Mouse (Mus musculus) spleen, embryonic (tissue): ENCODE measurements at regions not wholly inside any gene's neighbourhood (a gene's known extent, or its start where the extent isn't known, plus 50 kb on each side); places are given as distances from the start of the nearest gene placed in this dataset.

Experiments
- CTCF ChIA-PET: fragments of 350-600 bp; sonication (Branson Sonifier 250); formaldehyde crosslinking; loops from one replicate; lab custom pipeline; 2022; lab: Charles Lee

GRCm38 (mm10) chr12:15983591-15984300, 167.0 kb upstream of the Trib2 start:
- CTCF ChIA-PET: interaction anchor here (0.6 kb wide), 2 partner anchors 91 to 111 kb away, joined by 4 read pairs; no protein-coding TSS in a partner anchor

GRCm38 (mm10) chr12:15981741-15982140, 165.0 kb upstream of the Trib2 start:
- CTCF ChIA-PET: no interaction called here

DNA sequence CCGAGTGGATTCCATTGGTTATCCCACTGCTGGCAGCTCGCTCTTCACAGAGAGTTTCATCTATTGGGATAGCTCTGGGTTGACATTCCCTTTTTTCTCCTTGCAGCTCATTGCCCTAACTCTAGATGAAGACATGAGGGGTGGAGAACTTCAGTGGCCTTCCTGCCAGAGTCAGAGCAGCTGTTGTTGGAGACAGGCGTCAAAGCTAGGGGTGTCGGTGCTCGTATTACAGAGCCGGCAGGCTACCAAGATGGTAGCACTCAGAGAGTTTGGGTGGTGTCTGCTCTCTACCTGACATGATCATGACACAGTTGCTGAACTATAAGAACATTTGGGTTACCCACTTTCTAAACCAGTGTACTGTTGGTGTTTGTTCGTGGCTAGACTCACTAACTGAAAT, 162.5 kb upstream of the Trib2 start:
- CTCF ChIA-PET: no interaction called here

DNA sequence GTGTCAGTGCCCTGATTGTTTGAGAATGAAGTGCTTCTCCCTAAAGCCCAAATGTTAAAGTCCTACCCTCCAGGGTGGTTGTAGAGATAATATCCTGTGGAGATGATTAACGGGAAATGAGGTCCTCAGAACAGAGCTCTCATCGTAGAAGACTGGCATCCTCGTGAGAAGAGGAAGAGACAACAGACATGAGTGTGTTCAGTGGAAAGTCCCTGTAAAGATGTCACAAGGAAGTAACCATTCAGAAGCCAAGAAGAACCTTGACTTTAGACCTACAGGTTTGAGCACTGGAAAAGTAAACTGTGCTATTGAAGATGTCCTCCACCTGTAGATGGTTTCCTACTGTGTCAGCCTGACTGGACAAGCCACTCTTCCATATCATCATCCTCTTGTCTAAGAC, 155.1 kb upstream of the Trib2 start:
- CTCF ChIA-PET: no interaction called here

GRCm38 (mm10) chr12:15970262-15970661, 153.5 kb upstream of the Trib2 start:
- CTCF ChIA-PET: no interaction called here

GRCm38 (mm10) chr12:15967550-15968102, 150.9 kb upstream of the Trib2 start:
- CTCF ChIA-PET: interaction anchor here (0.6 kb wide), 1 partner anchor 76 kb away, joined by 6 read pairs; no protein-coding TSS in a partner anchor

DNA sequence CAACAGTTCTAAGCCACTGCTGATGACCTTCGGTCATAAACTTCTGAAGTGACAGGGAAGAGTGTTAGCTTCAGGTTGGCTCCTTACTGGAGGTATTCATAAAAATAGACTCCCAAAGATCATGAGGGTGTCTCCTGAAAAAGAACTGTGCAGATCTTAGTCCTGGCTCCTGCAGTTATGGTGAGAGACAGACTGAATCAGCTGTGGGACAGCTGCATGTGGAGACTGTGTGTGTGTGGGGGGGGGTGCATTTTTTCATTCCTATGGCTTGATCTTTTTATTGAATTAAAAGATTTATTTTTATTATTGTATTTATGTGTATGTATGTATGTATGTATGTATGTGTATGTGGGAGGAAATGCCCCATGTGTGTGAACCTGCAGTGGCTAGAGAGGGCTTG, 149.9 kb upstream of the Trib2 start:
- CTCF ChIA-PET: interaction anchor here (0.6 kb wide), 1 partner anchor 75 kb away, joined by 6 read pairs; no protein-coding TSS in a partner anchor

DNA sequence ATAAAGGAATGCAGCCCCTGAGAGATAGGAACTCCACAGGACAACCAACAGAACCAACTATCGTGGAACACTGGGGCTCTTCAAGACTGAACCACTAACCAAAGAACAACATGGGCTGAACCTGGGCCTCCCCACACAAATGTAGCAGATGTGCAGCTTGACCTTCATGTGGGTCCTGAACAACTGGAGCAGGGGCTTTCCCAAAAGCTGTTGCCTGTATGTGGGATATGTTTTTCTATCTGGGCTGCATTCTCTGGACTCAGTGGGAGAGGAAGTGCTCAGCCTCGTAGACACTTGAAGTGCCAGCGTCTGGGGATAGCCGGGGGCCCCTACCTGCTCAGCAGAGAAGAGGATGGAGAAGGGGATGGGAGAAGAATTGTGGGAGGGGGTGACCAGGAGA, 149.2 kb upstream of the Trib2 start:
- CTCF ChIA-PET: no interaction called here

DNA sequence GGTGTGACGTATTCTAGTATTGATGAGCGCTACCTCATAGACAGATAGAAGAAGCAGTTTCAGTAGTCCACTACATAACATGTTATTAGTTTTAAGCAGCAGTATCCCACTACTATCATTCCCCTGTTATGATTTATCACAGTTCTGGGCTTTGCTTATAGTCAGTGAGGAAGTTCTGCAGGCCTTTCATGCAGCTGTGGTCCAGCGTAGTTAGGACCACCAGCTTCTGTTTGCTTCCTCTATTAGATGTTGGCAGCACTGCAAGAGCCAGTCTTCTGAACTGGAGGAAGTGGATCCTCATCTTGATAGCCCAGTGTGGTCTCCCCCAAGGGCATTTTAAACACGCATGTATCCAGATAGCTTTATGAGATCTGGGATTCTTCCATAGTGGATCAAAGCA, 147.4 kb upstream of the Trib2 start:
- CTCF ChIA-PET: no interaction called here

DNA sequence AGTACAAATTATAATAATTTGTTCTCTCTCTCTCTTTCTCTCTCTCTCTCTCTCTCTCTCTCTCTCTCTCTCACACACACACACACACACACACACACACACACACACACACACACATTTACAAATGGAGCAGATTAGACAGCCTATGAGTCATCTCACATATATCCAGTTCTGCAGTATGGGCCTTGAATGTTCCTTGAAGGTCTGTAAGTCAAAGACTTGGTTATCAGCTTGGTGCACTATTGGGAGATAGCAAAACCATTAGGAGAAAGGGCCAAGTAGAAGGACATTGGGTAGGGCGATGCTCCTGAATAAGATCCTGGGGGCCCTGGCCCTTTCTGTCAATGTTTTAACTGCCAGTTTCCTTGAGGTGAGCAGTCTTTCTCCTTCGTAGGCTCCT, 145.1 kb upstream of the Trib2 start:
- CTCF ChIA-PET: no interaction called here

GRCm38 (mm10) chr12:15937443-15938237, 120.9 kb upstream of the Trib2 start:
- CTCF ChIA-PET: no interaction called here

DNA sequence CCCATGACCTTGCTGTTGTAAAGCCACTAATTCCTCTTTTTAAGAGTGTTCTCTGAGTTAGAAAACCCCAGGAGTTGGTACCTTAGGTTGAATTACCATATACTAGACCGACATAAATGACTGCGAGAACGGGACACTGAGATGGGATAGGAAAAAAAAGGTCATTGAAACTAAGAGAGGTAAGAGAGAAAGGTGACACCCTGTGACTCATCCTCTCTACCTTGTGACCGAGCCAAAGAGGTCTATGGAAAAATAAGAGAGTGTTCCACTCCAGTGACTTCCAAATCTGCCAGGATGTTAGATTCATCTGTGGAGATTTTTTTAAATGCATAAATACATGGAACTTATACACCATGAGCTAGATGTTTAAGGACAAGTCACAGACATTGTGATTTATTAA, 115.3 kb upstream of the Trib2 start:
- CTCF ChIA-PET: no interaction called here

GRCm38 (mm10) chr12:15931535-15931934, 114.8 kb upstream of the Trib2 start:
- CTCF ChIA-PET: no interaction called here

GRCm38 (mm10) chr12:15930155-15930554, 113.4 kb upstream of the Trib2 start:
- CTCF ChIA-PET: no interaction called here

DNA sequence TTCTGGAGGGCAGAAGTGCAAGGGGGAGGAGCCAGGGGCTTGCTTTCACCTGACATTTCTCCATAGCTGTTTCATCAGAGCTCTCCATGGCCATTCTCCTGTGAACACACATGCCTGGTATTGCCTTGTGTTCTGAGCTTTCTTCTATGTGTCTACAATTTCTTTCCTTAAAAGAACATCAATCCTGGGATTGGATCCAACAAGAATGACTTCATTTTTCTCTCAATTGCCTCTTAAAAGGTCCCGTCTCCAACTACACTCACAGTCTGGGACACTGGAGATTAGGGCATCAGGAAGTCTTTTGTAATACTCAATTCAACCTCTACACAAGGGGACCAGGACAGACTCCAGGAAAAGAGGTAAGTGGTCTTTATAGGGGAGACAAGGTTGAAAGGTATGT, 112.8 kb upstream of the Trib2 start:
- CTCF ChIA-PET: no interaction called here

DNA sequence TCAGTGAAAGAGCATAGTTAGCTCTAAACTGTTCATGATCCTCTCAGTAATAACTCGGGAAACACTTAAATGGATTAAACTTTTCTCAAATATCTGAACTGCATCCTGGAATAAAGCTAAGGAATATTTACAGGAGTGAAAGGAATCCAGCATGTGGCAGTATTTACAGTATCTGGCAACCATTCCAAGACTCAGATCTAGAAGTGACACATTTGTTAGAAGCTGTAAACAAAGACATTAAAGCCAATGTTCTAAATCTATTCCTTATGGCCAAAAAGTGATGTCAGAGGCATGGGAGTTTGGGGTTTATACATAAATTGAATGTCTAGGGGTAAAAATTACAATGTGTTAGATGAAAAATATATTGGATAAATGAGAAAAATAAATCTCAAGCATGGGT, 101.6 kb upstream of the Trib2 start:
- CTCF ChIA-PET: interaction anchor here (0.6 kb wide), 1 partner anchor 15 kb away, joined by 3 read pairs; no protein-coding TSS in a partner anchor

DNA sequence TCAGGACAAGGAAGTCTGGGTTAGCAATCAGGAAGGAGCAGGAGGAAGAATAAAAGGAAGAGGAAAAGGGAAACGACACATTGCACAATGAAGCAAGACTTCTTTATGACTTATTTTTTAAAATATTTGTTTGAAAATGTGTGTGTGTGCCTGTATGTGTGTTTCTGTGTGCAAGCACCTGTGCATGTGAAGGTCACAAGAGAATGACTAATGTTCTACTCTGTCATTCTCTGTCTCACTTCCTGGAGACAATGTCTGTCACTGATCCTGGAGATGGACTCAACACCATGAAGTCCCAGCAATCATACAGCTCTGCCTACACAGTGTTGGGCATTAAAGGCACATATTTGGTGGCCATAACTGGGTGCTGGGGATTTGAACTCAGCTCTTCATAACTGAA, 96.2 kb upstream of the Trib2 start:
- CTCF ChIA-PET: no interaction called here

GRCm38 (mm10) chr12:15912491-15912890, 95.8 kb upstream of the Trib2 start:
- CTCF ChIA-PET: no interaction called here

- CTCF ChIA-PET: no interaction called here
These were observed 94.7 kb upstream of the Trib2 start for GRCm38 (mm10) chr12:15911254-15911991.

DNA sequence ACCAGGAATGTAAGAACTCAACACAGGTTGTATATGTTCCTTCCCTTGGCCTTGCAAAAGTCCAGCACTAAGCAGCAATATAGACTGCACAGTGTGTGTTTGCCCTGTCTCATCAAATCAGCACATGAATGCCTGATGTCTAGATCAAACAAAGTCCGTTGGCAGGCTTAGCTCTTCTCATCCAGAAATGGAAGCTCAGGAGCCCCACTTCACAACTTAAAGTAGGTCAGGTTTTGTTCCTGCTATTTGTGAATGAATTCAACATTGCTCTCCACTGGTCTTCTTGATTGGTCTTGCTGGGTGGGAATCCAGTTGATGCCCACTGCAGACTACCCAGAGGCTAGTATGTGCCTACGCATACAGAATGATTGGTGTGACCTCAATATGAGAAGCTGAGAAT, 80.8 kb upstream of the Trib2 start:
- CTCF ChIA-PET: no interaction called here

- CTCF ChIA-PET: no interaction called here
These were observed 79.8 kb upstream of the Trib2 start for GRCm38 (mm10) chr12:15896511-15896910.

DNA sequence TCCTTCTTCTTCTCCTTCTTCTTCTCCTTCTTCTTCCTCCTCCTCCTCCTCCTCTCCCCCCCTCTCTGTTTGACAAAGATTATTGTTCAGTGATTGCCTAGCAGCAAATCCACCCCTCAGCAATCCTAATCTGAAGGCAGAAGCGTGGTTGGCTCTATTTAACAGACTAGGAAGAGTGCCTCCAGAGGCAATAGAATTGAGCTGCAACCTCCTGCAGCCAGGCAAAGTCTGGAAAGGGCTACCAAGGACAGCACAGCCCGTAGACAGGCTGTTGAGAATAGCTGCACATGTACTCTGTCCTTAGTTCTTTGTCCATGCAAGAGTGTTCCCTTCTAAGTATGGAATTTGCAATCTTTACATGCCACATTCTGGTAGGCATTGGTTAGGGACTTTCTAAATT, 78.5 kb upstream of the Trib2 start:
- CTCF ChIA-PET: interaction anchor here (0.6 kb wide), 1 partner anchor 265 kb away, joined by 7 read pairs; no protein-coding TSS in a partner anchor
